Mouse (Mus musculus): ENCODE measurements at regions not wholly inside any gene's neighbourhood (a gene's known extent, or its start where the extent isn't known, plus 50 kb on each side); places are given as distances from the start of the nearest gene placed in this dataset.
"Not testable (repeated sequence)": the region's sequence is repeated elsewhere in the genome, so short reads cannot be mapped to it uniquely, and the experiment has no call there.

GRCm38 (mm10) chr16:86827645-86828044, 526.3 kb upstream of the N6amt1 start:
- no peak overlapping the region for H3K4me2 ChIP-seq (ENCODE audit: low read depth)
- no peaks in the 10 kb centered on the region for H3K27me3 ChIP-seq (ENCODE audit: control insufficient read depth, insufficient read depth, insufficient read length)
- no peaks in the 10 kb centered on the region for H3K36me3 ChIP-seq (ENCODE audit: control insufficient read depth, insufficient read depth)
- no peaks in the 10 kb centered on the region for H3K79me2 ChIP-seq (ENCODE audit: control insufficient read depth, insufficient read depth)
- no peak overlapping the region for H3ac ChIP-seq (ENCODE audit: control insufficient read depth, insufficient read length)
- no peak for TF ChIP-seq MYOG (IDR thresholded peaks at IDR 0.05; ENCODE audit: control insufficient read depth in 1 of 3, insufficient read depth in 1 of 3, insufficient read length in 2 of 3, low read depth in 2 of 3)
- TF ChIP-seq E2F4 (IDR thresholded peaks at IDR 0.05; ENCODE audit: insufficient read depth) = no peak
- TF ChIP-seq MAX (IDR thresholded peaks at IDR 0.05; ENCODE audit: low read depth) = no peak
- no peak for TF ChIP-seq SRF (IDR thresholded peaks at IDR 0.05; ENCODE audit: control insufficient read depth, insufficient read length, low read depth)
- no peak for TF ChIP-seq MYOD1 (IDR thresholded peaks at IDR 0.05; ENCODE audit: control insufficient read depth in 1 of 3, insufficient read length in 2 of 3, low read depth in 2 of 3)
- no peak for TF ChIP-seq POLR2AphosphoS2 (IDR thresholded peaks at IDR 0.05; ENCODE audit: insufficient read length, low read depth)
- H3K4me3 ChIP-seq = no peak overlapping the region

DNA sequence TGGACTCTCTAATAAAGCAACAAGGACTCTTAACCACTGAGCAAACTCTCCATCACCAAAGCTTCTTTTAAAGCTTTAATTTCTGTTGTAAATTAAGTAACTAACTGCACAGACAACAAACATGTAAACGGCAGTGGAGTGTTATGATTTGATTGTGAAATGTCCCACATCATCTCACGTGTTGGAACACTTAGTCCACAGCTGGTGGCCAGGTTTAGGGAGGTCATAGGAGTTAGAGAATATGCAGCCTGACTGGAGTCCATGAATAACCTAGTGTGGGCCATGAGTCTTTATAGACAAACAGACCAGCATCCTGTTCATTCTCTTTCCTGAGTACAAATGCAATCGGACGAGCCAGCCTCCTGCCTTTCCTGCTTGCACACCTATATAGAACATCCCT, 527.3 kb upstream of the N6amt1 start:
- Histone ChIP-seq H3K36me3 (ENCODE audit: control insufficient read depth, insufficient read depth) (no peaks in the 10 kb centered on the region), H3ac (ENCODE audit: control insufficient read depth, insufficient read length) (no peak overlapping the region), H3K79me2 (ENCODE audit: control insufficient read depth, insufficient read depth) (no peaks in the 10 kb centered on the region), H3K4me2 (ENCODE audit: low read depth) (no peak overlapping the region), H3K27me3 (ENCODE audit: control insufficient read depth, insufficient read depth, insufficient read length) (no peaks in the 10 kb centered on the region), H3K4me3 (no peak overlapping the region)
- no peak for TF ChIP-seq MAX (IDR thresholded peaks at IDR 0.05; ENCODE audit: low read depth)
- no peak for TF ChIP-seq CEBPB (IDR thresholded peaks at IDR 0.05; ENCODE audit: insufficient read depth, poor library complexity, severe bottlenecking)
- no peak for TF ChIP-seq MYOG (IDR thresholded peaks at IDR 0.05; ENCODE audit: control insufficient read depth in 1 of 3, insufficient read depth in 1 of 3, insufficient read length in 2 of 3, low read depth in 2 of 3)
- no peak for TF ChIP-seq USF1 (IDR thresholded peaks at IDR 0.05; ENCODE audit: low read depth)
- no peak for TF ChIP-seq TCF12 (IDR thresholded peaks at IDR 0.05; ENCODE audit: insufficient read depth, poor library complexity, severe bottlenecking)
- no peak for TF ChIP-seq TCF3 (IDR thresholded peaks at IDR 0.05; ENCODE audit: insufficient read length, low read depth)
- TF ChIP-seq REST (IDR thresholded peaks at IDR 0.05; ENCODE audit: insufficient read depth, insufficient read length) = no peak
- no peak for TF ChIP-seq SRF (IDR thresholded peaks at IDR 0.05; ENCODE audit: control insufficient read depth, insufficient read length, low read depth)
- no peak for TF ChIP-seq POLR2A (IDR thresholded peaks at IDR 0.05; ENCODE audit: insufficient read length, low read depth)
- no peak for TF ChIP-seq MYOD1 (IDR thresholded peaks at IDR 0.05; ENCODE audit: control insufficient read depth in 1 of 3, insufficient read length in 2 of 3, low read depth in 2 of 3)
- TF ChIP-seq POLR2AphosphoS2 (IDR thresholded peaks at IDR 0.05; ENCODE audit: insufficient read length, low read depth) = no peak
- TF ChIP-seq E2F4 (IDR thresholded peaks at IDR 0.05; ENCODE audit: insufficient read depth) = no peak

GRCm38 (mm10) chr16:86823496-86823895, 530.5 kb upstream of the N6amt1 start:
- TF ChIP-seq E2F4 (IDR thresholded peaks at IDR 0.05; ENCODE audit: insufficient read depth) = no peak
- Histone ChIP-seq H3K4me3 (no peak overlapping the region), H3ac (ENCODE audit: control insufficient read depth, insufficient read length) (no peak overlapping the region), H3K36me3 (ENCODE audit: control insufficient read depth, insufficient read depth) (no peaks in the 10 kb centered on the region), H3K27me3 (ENCODE audit: control insufficient read depth, insufficient read depth, insufficient read length) (no peaks in the 10 kb centered on the region), H3K4me2 (ENCODE audit: low read depth) (no peak overlapping the region), H3K79me2 (ENCODE audit: control insufficient read depth, insufficient read depth) (no peaks in the 10 kb centered on the region)

GRCm38 (mm10) chr16:86821586-86821985, 532.4 kb upstream of the N6amt1 start:
- H3K27me3 ChIP-seq (ENCODE audit: control insufficient read depth, insufficient read depth, insufficient read length) = no peaks in the 10 kb centered on the region
- no peak for TF ChIP-seq MYOD1 (IDR thresholded peaks at IDR 0.05; ENCODE audit: control insufficient read depth in 1 of 3, insufficient read length in 2 of 3, low read depth in 2 of 3)
- TF ChIP-seq POLR2A (IDR thresholded peaks at IDR 0.05; ENCODE audit: insufficient read length, low read depth) = no peak
- TF ChIP-seq E2F4 (IDR thresholded peaks at IDR 0.05; ENCODE audit: insufficient read depth) = no peak
- no peak for TF ChIP-seq USF1 (IDR thresholded peaks at IDR 0.05; ENCODE audit: low read depth)
- TF ChIP-seq POLR2AphosphoS2 (IDR thresholded peaks at IDR 0.05; ENCODE audit: insufficient read length, low read depth) = no peak
- no peak for TF ChIP-seq TCF3 (IDR thresholded peaks at IDR 0.05; ENCODE audit: insufficient read length, low read depth)
- no peak for TF ChIP-seq REST (IDR thresholded peaks at IDR 0.05; ENCODE audit: insufficient read depth, insufficient read length)
- no peak for TF ChIP-seq MYOG (IDR thresholded peaks at IDR 0.05; ENCODE audit: control insufficient read depth in 1 of 3, insufficient read depth in 1 of 3, insufficient read length in 2 of 3, low read depth in 2 of 3)
- H3K36me3 ChIP-seq (ENCODE audit: control insufficient read depth, insufficient read depth) = no peaks in the 10 kb centered on the region
- no peak overlapping the region for H3K4me2 ChIP-seq (ENCODE audit: low read depth)
- no peak overlapping the region for H3ac ChIP-seq (ENCODE audit: control insufficient read depth, insufficient read length)
- no peaks in the 10 kb centered on the region for H3K79me2 ChIP-seq (ENCODE audit: control insufficient read depth, insufficient read depth)
- no peak overlapping the region for H3K4me3 ChIP-seq

DNA sequence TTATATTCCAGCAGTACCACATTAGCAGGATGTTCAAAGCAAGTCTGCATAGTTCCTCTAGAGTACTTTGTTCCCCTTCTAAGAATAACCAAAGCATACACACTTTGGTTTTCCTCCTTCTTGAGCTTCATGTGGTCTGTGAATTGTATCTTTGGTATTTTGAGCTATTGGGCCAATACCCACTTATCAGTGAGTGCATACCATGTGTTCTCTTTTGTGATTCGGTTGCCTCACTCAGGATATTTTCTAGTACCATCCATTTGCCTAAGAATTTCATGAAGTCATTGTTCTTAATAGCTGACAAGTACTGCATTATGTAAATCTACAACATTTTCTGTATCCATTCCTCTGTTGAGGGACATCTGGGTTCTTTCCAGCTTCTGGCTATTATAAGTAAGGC, 535.3 kb upstream of the N6amt1 start:
- not testable (repeated sequence) for H3K79me2 ChIP-seq (ENCODE audit: control insufficient read depth, insufficient read depth); H3K4me2 ChIP-seq (ENCODE audit: low read depth); H3K36me3 ChIP-seq (ENCODE audit: control insufficient read depth, insufficient read depth); H3K27me3 ChIP-seq (ENCODE audit: control insufficient read depth, insufficient read depth, insufficient read length); H3ac ChIP-seq (ENCODE audit: control insufficient read depth, insufficient read length); H3K4me3 ChIP-seq

Measured in myocyte (in vitro differentiated cells).